Comparison of ENCODE assay signal across 8 mouse cellular contexts in the genomic region with DNA sequence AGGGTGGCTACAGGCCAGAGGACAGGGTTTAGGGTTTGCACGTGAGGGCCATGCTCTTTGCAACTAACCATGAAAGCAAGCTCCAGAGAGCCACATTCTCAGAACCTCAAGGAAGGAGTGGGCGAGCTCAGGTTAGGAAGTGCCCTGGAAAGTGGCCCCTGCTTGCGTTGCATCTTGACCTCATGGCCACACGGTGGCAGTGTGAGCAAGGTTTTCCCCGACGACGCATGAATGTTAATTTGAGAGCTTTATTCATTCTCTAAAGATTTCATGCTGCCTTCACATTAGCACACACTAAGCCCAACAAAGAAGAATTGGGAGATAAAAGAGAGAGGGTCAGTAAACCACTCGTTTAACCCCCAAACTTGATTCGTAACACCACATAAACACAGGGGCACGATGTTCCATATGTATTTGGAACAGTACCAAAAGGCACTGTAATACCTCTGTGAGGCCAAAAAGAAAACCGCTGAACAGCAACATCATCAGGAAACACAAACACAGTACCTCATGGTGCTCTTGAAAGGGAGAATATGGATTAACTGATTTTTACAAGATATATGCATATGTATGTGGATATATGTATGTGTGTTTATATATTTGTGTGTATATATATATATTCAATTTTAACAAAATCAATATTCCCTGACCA. TPM values are rescaled to one million over a fixed set of nuclear protein-coding genes. Genes with fewer than 3 reads are reported as not detected.
A peak's percentile ranks its signal among the peaks of the same experiment; 100 is the strongest.
DNase-seq lines count a peak whose midpoint lies in the region; ATAC-seq and TF ChIP-seq lines count a peak whose summit lies in the region.

No protein-coding gene starts in this region.

- peak; percentile 75 to 96 (median 96) for TF ChIP-seq CTCF in MEL (IDR thresholded peaks at IDR 0.05 in 2 of 3, conservative IDR thresholded peaks at IDR 0.05 in 1 of 3; ENCODE audit: control insufficient read depth in 1 of 3, insufficient read depth in 1 of 3, low read depth in 2 of 3, low read length in 3 of 3, poor library complexity in 1 of 3, severe bottlenecking in 1 of 3)
- TF ChIP-seq CTCF in lung, postnatal 0 days (IDR thresholded peaks at IDR 0.05) = peak; percentile 94

- no peaks in the 10 kb centered on the region for H3K79me2 ChIP-seq in MEL (ENCODE audit: control insufficient read depth, insufficient read depth, low read length, poor library complexity)

- H3K36me3 ChIP-seq in MEL (ENCODE audit: control insufficient read depth in 1 of 2, insufficient read depth in 2 of 2, low read length in 2 of 2) = no peaks in the 10 kb centered on the region
- H3K36me3 ChIP-seq in forebrain, embryonic 11.5 days (ENCODE audit: control insufficient read depth, insufficient read depth, low read length) = no peaks in the 10 kb centered on the region
- no peaks in the 10 kb centered on the region for H3K36me3 ChIP-seq in lung, postnatal 0 days (ENCODE audit: insufficient read depth, low read length)

- TF ChIP-seq EP300 in MEL (IDR thresholded peaks at IDR 0.05; ENCODE audit: low read depth in 1 of 2, low read length in 2 of 2) = no peak
- no peak for TF ChIP-seq EP300 in lung, postnatal 0 days (IDR thresholded peaks at IDR 0.05)

- ATAC-seq in forebrain, embryonic 11.5 days (replicated peaks; ENCODE audit: low FRiP score) = 0 out of 2 replicates have a peak, but pooled peaks have one; percentile 39
- ATAC-seq in lung, postnatal 0 days = peak; percentile 50

- WGBS in forebrain, embryonic 11.5 days = 11% methylated on average over 11 of the region's 11 CpGs
- WGBS in lung, postnatal 0 days = 10% methylated on average over 11 of the region's 11 CpGs

- no peak for TF ChIP-seq POLR2A in MEL (IDR thresholded peaks at IDR 0.05; ENCODE audit: control insufficient read depth in 1 of 2, insufficient read depth in 1 of 2, low read depth in 1 of 2, low read length in 2 of 2, poor library complexity in 1 of 2)

- H3K27me3 ChIP-seq in MEL (ENCODE audit: control insufficient read depth in 1 of 2, insufficient read depth in 2 of 2, low read length in 2 of 2) = peaks cover 10 to 24% of the 10 kb centered on the region in 2 experiments
- no peaks in the 10 kb centered on the region for H3K27me3 ChIP-seq in forebrain, embryonic 11.5 days (ENCODE audit: control insufficient read depth, insufficient read depth, low read length)
- no peaks in the 10 kb centered on the region for H3K27me3 ChIP-seq in lung, postnatal 0 days (replicated peaks; ENCODE audit: insufficient read depth, low read length)

- intact Hi-C loops in heart, postnatal 14 days (cut with DNase I) = loop anchor here (1.0 to 10.0 kb wide), 5 partner anchors 41 to 289 kb away; a partner anchor contains a TSS

- DNase-seq in MEL (ENCODE audit: low read depth, low spot score) = peak; percentile 75
- peak; percentile 60 for DNase-seq in c-Kit-positive CD71-negative TER-119-negative erythroid progenitor cells, embryonic 14.5 days (ENCODE audit: low read depth)
- DNase-seq in forebrain, embryonic 11.5 days (ENCODE audit: low spot score) = peak; percentile 77
- peak; percentile 76 to 83 for DNase-seq in heart, postnatal 14 days
- DNase-seq in layer of hippocampus, adult 9-11 months = peak; percentile 39
- DNase-seq in lung, postnatal 0 days (ENCODE audit: low spot score) = peak; percentile 81
- DNase-seq in ovary, postnatal 14 days (ENCODE audit: low spot score) = peak; percentile 63
- DNase-seq in thymus, postnatal 25 days = peak; percentile 71

- H3K4me3 ChIP-seq in MEL (ENCODE audit: control insufficient read depth in 1 of 2, insufficient read depth in 1 of 2, low read depth in 2 of 2, low read length in 2 of 2) = no peak overlapping the region
- no peak overlapping the region for H3K4me3 ChIP-seq in forebrain, embryonic 11.5 days (ENCODE audit: low read depth, low read length)
- H3K4me3 ChIP-seq in lung, postnatal 0 days (ENCODE audit: low read depth, low read length) = no peak overlapping the region

- peak overlapping the region; percentile 8; the same call in 1 of the 2 replicates for H3K4me2 ChIP-seq in forebrain, embryonic 11.5 days (ENCODE audit: low read depth, low read length, severe bottlenecking)
- no peak overlapping the region; the same call in 1 of the 2 replicates for H3K4me2 ChIP-seq in lung, postnatal 0 days (replicated peaks; ENCODE audit: low read depth, low read length)

- H3K27ac ChIP-seq in MEL (ENCODE audit: control insufficient read depth, low read depth, low read length) = no peak overlapping the region
- no peak overlapping the region for H3K27ac ChIP-seq in forebrain, embryonic 11.5 days (ENCODE audit: low read depth, low read length)
- no peak overlapping the region for H3K27ac ChIP-seq in lung, postnatal 0 days (ENCODE audit: low read length)

- no peaks in the 10 kb centered on the region for H3K4me1 ChIP-seq in MEL (ENCODE audit: control insufficient read depth in 1 of 2, insufficient read depth in 2 of 2, low read length in 2 of 2)
- no peaks in the 10 kb centered on the region for H3K4me1 ChIP-seq in forebrain, embryonic 11.5 days (replicated peaks; ENCODE audit: control insufficient read depth, insufficient read depth, low read length)
- H3K4me1 ChIP-seq in lung, postnatal 0 days (ENCODE audit: insufficient read depth, low read depth, low read length) = no peaks in the 10 kb centered on the region

- H3K9ac ChIP-seq in MEL (ENCODE audit: control insufficient read depth, low read depth, low read length, poor library complexity, severe bottlenecking) = no peak overlapping the region
- no peak overlapping the region for H3K9ac ChIP-seq in forebrain, embryonic 11.5 days (ENCODE audit: low read length)
- H3K9ac ChIP-seq in lung, postnatal 0 days (replicated peaks; ENCODE audit: low read depth) = no peak overlapping the region

- no peaks in the 10 kb centered on the region for H3K9me3 ChIP-seq in MEL (replicated peaks; ENCODE audit: insufficient read depth, low read length)
- H3K9me3 ChIP-seq in forebrain, embryonic 11.5 days (ENCODE audit: control insufficient read depth, low read length) = no peaks in the 10 kb centered on the region
- no peaks in the 10 kb centered on the region for H3K9me3 ChIP-seq in lung, postnatal 0 days (ENCODE audit: low read length)

- peak; percentile 97 for TF ChIP-seq RAD21 in MEL (IDR thresholded peaks at IDR 0.05; ENCODE audit: low read depth, low read length)

TF ChIP-seq in MEL, 35 proteins besides CTCF, POLR2A, EP300 and RAD21:
- TF ChIP-seq MAZ (IDR thresholded peaks at IDR 0.05; ENCODE audit: low read depth, low read length) (no peak), ZC3H11A (IDR thresholded peaks at IDR 0.05; ENCODE audit: low read depth, low read length) (peak; percentile 95), USF1 (IDR thresholded peaks at IDR 0.05; ENCODE audit: low read depth, low read length) (no peak), SIN3A (IDR thresholded peaks at IDR 0.05; ENCODE audit: low read length) (peak; percentile 22; the same call in 1 of the 2 replicates), SMC3 (IDR thresholded peaks at IDR 0.05; ENCODE audit: low read depth, low read length) (peak; percentile 95), TAL1 (IDR thresholded peaks at IDR 0.05; ENCODE audit: low read length) (no peak)

RNA-seq across cellular contexts. Expression of a gene that starts 41.0 kb away (rescaled TPM):
- total RNA-seq in MEL (2012; rRNA removed) = 30.5 and 38.8 TPM in 2 replicates
- polyA plus RNA-seq in MEL (2012; ENCODE audit: insufficient read depth in 1 of 2, insufficient read length in 2 of 2, low read depth in 1 of 2, low replicate concordance in 2 of 2, missing spikeins in 1 of 2) = 10 to 100 TPM in 1 of 2 experiments, not detected in 1; 31.5 TPM
- polyA plus RNA-seq in forebrain, embryonic 11.5 days (2014; fragmentation: Nextera tagmentation; extraction: Ambion mirVana) = 64.3 and 68.0 TPM in 2 replicates
- total RNA-seq in heart, postnatal 14 days (2021) = 10 to 100 TPM in 1 of 2 experiments, 1 to 10 TPM in 1; 8.0 to 10.6 TPM
- polyA plus RNA-seq in lung, postnatal 0 days (2015; fragmentation: Nextera tagmentation; extraction: Ambion mirVana) = 368 and 414 TPM in 2 replicates
